31 mouse cellular contexts compared by ENCODE assay signal in genomic region chr14:23390161-23390560, GRCm38 (mm10).
DNase-seq lines count a peak whose midpoint lies in the region; ATAC-seq and TF ChIP-seq lines count a peak whose summit lies in the region.
"Had no signal": no experiment of that assay in that cellular context is flagged by ENCODE, and none has a peak within 500 bp of the region (broad histone marks: within the 10 kb centered on the region; RNA-seq: fewer than 3 reads in every experiment).

No protein-coding gene starts in this region.

- no peak for TF ChIP-seq CTCF in kidney, postnatal 0 days (IDR thresholded peaks at IDR 0.05; ENCODE audit: low read depth)

- H3K4me3 ChIP-seq in kidney, postnatal 0 days (replicated peaks; ENCODE audit: low read depth, low read length), result no peak overlapping the region
- no peak overlapping the region for H3K4me3 ChIP-seq in embryonic facial prominence, embryonic 12.5 days
- no peak overlapping the region for H3K4me3 ChIP-seq in limb, embryonic 13.5 days
- H3K4me3 ChIP-seq in forebrain, embryonic 12.5 days (replicated peaks), result no peak overlapping the region
- H3K4me3 ChIP-seq: forebrain, embryonic 15.5 days; gastrocnemius, adult 2 months; heart, adult 2 months; heart, embryonic 15.5 days; intestine, embryonic 15.5 days; layer of hippocampus, adult 2 months; liver, embryonic 13.5 days; megakaryocyte, embryonic 14.5 days; midbrain, embryonic 13.5 days had no signal

- H3K4me2 ChIP-seq in kidney, postnatal 0 days (ENCODE audit: low read length), result no peak overlapping the region
- H3K4me2 ChIP-seq in embryonic facial prominence, embryonic 12.5 days (replicated peaks), result no peak overlapping the region
- peak overlapping the region; percentile 25 for H3K4me2 ChIP-seq in limb, embryonic 13.5 days (replicated peaks)
- H3K4me2 ChIP-seq in forebrain, embryonic 12.5 days, result no peak overlapping the region
- H3K4me2 ChIP-seq: forebrain, embryonic 15.5 days; heart, embryonic 15.5 days; intestine, embryonic 15.5 days; liver, embryonic 13.5 days; midbrain, embryonic 13.5 days had no signal

- peaks cover 7% of the 10 kb centered on the region; the same call in 1 of the 2 replicates for H3K4me1 ChIP-seq in kidney, postnatal 0 days (replicated peaks; ENCODE audit: insufficient read depth, low read length)
- peaks cover 15% of the 10 kb centered on the region; the same call in 1 of the 2 replicates for H3K4me1 ChIP-seq in embryonic facial prominence, embryonic 12.5 days
- peaks cover 46% of the 10 kb centered on the region for H3K4me1 ChIP-seq in limb, embryonic 13.5 days
- peaks cover 6% of the 10 kb centered on the region for H3K4me1 ChIP-seq in forebrain, embryonic 12.5 days
- H3K4me1 ChIP-seq: intestine, embryonic 15.5 days; liver, embryonic 13.5 days had no signal

- no peaks in the 10 kb centered on the region for H3K27me3 ChIP-seq in kidney, postnatal 0 days (ENCODE audit: insufficient read depth, low read length)
- no peaks in the 10 kb centered on the region for H3K27me3 ChIP-seq in embryonic facial prominence, embryonic 12.5 days
- peaks cover 2% of the 10 kb centered on the region; the same call in 1 of the 2 replicates for H3K27me3 ChIP-seq in limb, embryonic 13.5 days
- H3K27me3 ChIP-seq in forebrain, embryonic 12.5 days, result peaks cover 32% of the 10 kb centered on the region
- H3K27me3 ChIP-seq: forebrain, embryonic 15.5 days; heart, embryonic 15.5 days; intestine, embryonic 15.5 days; liver, embryonic 13.5 days; megakaryocyte, embryonic 14.5 days had no signal

- ATAC-seq in kidney, postnatal 0 days (replicated peaks; ENCODE audit: low FRiP score, low read depth), result no peak
- no peak for ATAC-seq in embryonic facial prominence, embryonic 12.5 days (ENCODE audit: insufficient number of reproducible peaks, insufficient read depth, low FRiP score, low TSS enrichment)
- peak; percentile 19; the same call in 1 of the 2 replicates for ATAC-seq in limb, embryonic 13.5 days (ENCODE audit: low FRiP score, low read depth)
- ATAC-seq in forebrain, embryonic 12.5 days (ENCODE audit: low FRiP score), result no peak
- ATAC-seq: CD4-positive, CD25-positive, alpha-beta regulatory T cell, adult 4 months; forebrain, embryonic 15.5 days; hindbrain, embryonic 16.5 days; intestine, embryonic 15.5 days; lung, postnatal 0 days; midbrain, embryonic 13.5 days had no signal

- 40% methylated on average over 4 of the region's 4 CpGs for WGBS in kidney, postnatal 0 days
- 35% methylated on average over 4 of the region's 4 CpGs for WGBS in embryonic facial prominence, embryonic 12.5 days
- WGBS in limb, embryonic 13.5 days, result 10% methylated on average over 4 of the region's 4 CpGs
- WGBS in forebrain, embryonic 12.5 days, result 57% methylated on average over 4 of the region's 4 CpGs

- 0 out of 2 replicates have a peak overlapping the region, but pooled peaks have one; percentile 8 for H3K9ac ChIP-seq in kidney, postnatal 0 days (ENCODE audit: low read depth, low read length)
- H3K9ac ChIP-seq in embryonic facial prominence, embryonic 12.5 days, result no peak overlapping the region
- H3K9ac ChIP-seq in limb, embryonic 13.5 days, result no peak overlapping the region
- H3K9ac ChIP-seq in forebrain, embryonic 12.5 days, result no peak overlapping the region
- H3K9ac ChIP-seq: forebrain, embryonic 15.5 days; heart, embryonic 15.5 days; intestine, embryonic 15.5 days; liver, embryonic 13.5 days; midbrain, embryonic 13.5 days had no signal

- no peak for DNase-seq in kidney, postnatal 0 days (ENCODE audit: low spot score)
- no peak for DNase-seq in kidney, postnatal 4 days
- peak; percentile 70 for DNase-seq in forelimb bud, embryonic 11.5 days (ENCODE audit: low read depth, low spot score)
- DNase-seq in ovary, postnatal 36 days (ENCODE audit: low spot score), result no peak
- DNase-seq in kidney, postnatal 10 days, result no peak
- DNase-seq: adrenal gland, postnatal 36 days; cerebellum, adult 18-20 months; cerebellum, postnatal 14 days; gastrocnemius, adult 2 months; gastrocnemius, postnatal 36 days; heart, adult 2 months; kidney, adult 8-10 months; kidney, postnatal 25 days; left cerebral cortex, postnatal 4 days; liver, embryonic 13.5 days; lung, adult 18-20 months; lung, postnatal 4 days; right cerebral cortex, adult 18-20 months; thymus, adult 2 months had no signal

- H3K9me3 ChIP-seq in kidney, postnatal 0 days (replicated peaks; ENCODE audit: low read length), result no peaks in the 10 kb centered on the region
- H3K9me3 ChIP-seq in embryonic facial prominence, embryonic 12.5 days, result no peaks in the 10 kb centered on the region
- no peaks in the 10 kb centered on the region for H3K9me3 ChIP-seq in limb, embryonic 13.5 days
- H3K9me3 ChIP-seq in forebrain, embryonic 12.5 days, result no peaks in the 10 kb centered on the region
- H3K9me3 ChIP-seq: forebrain, embryonic 15.5 days; heart, embryonic 15.5 days; intestine, embryonic 15.5 days; liver, embryonic 13.5 days; midbrain, embryonic 13.5 days had no signal

- H3K36me3 ChIP-seq in kidney, postnatal 0 days (ENCODE audit: insufficient read depth, low read length), result no peaks in the 10 kb centered on the region
- no peaks in the 10 kb centered on the region for H3K36me3 ChIP-seq in embryonic facial prominence, embryonic 12.5 days
- no peaks in the 10 kb centered on the region for H3K36me3 ChIP-seq in limb, embryonic 13.5 days
- no peaks in the 10 kb centered on the region for H3K36me3 ChIP-seq in forebrain, embryonic 12.5 days (replicated peaks)
- H3K36me3 ChIP-seq: forebrain, embryonic 15.5 days; heart, embryonic 15.5 days; intestine, embryonic 15.5 days; liver, embryonic 13.5 days; midbrain, embryonic 13.5 days had no signal

- H3K27ac ChIP-seq in kidney, postnatal 0 days, result no peak overlapping the region
- peak overlapping the region; percentile 50; the same call in 1 of the 2 replicates for H3K27ac ChIP-seq in embryonic facial prominence, embryonic 12.5 days
- H3K27ac ChIP-seq in limb, embryonic 13.5 days, result peak overlapping the region; percentile 55; the same call in 1 of the 2 replicates
- no peak overlapping the region for H3K27ac ChIP-seq in forebrain, embryonic 12.5 days
- H3K27ac ChIP-seq: forebrain, embryonic 15.5 days; gastrocnemius, adult 2 months; heart, adult 2 months; heart, embryonic 15.5 days; intestine, embryonic 15.5 days; layer of hippocampus, adult 2 months; liver, embryonic 13.5 days; midbrain, embryonic 13.5 days had no signal

Comparison
In these comparisons a context has a peak if more than half of its experiments do, and no peak if none do; other contexts are left out.
1. H3K27ac ChIP-seq: peak in embryonic facial prominence, embryonic 12.5 days (single experiment) and limb, embryonic 13.5 days (single experiment); none in kidney, postnatal 0 days (single experiment) and forebrain, embryonic 12.5 days (single experiment).